8 mouse cellular contexts compared by ENCODE assay signal in the genomic region with DNA sequence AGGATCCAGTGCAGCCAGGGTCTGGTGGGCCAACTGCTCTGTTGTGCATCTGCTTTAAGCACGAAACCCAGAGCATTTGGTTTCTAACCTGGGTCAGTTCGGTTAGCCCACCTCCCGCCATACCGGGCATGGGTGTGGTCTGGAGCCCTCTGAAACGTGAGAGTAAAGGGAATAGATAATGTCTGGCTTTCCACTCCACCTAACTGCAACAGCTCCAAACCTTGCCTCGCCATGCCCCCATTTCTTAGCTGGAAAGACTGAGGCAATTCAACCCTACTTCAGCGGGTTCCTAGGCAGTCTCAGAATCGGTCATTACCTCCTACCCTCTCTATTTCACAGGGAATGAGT. TPM values are rescaled to one million over a fixed set of nuclear protein-coding genes. Genes with fewer than 3 reads are reported as not detected.
DNase-seq lines count a peak whose midpoint lies in the region; ATAC-seq and TF ChIP-seq lines count a peak whose summit lies in the region.

No protein-coding gene starts in this region.

- peak overlapping the region; percentile 60 for H3K4me2 ChIP-seq in embryonic facial prominence, embryonic 14.5 days (ENCODE audit: low read depth, low read length)
- peak overlapping the region; percentile 77 for H3K4me2 ChIP-seq in neural tube, embryonic 12.5 days (replicated peaks)

- H3K9me3 ChIP-seq in embryonic facial prominence, embryonic 14.5 days (ENCODE audit: control insufficient read depth, low read length): no peaks in the 10 kb centered on the region
- no peaks in the 10 kb centered on the region for H3K9me3 ChIP-seq in limb, embryonic 10.5 days (replicated peaks)
- no peaks in the 10 kb centered on the region for H3K9me3 ChIP-seq in neural tube, embryonic 12.5 days

- no peak for ATAC-seq in embryonic facial prominence, embryonic 14.5 days (ENCODE audit: low read depth)
- ATAC-seq in neural tube, embryonic 12.5 days (ENCODE audit: low FRiP score, low read depth): no peak

- H3K36me3 ChIP-seq in embryonic facial prominence, embryonic 14.5 days (ENCODE audit: control insufficient read depth, insufficient read depth, low read length): peaks cover 7% of the 10 kb centered on the region; the same call in 1 of the 2 replicates
- H3K36me3 ChIP-seq in limb, embryonic 10.5 days: peaks cover 16% of the 10 kb centered on the region
- H3K36me3 ChIP-seq in neural tube, embryonic 12.5 days: peaks cover 6% of the 10 kb centered on the region; the same call in 1 of the 2 replicates

- peak overlapping the region; percentile 70 for H3K9ac ChIP-seq in embryonic facial prominence, embryonic 14.5 days (ENCODE audit: low read depth, low read length)
- H3K9ac ChIP-seq in neural tube, embryonic 12.5 days: peak overlapping the region; percentile 68

- DNase-seq in left cerebral cortex, adult 2 months (ENCODE audit: extremely low spot score in 1 of 2, low spot score in 2 of 2): no peak
- DNase-seq in left cerebral cortex, postnatal 4 days: no peak
- no peak for DNase-seq in embryonic facial prominence, embryonic 14.5 days (ENCODE audit: low spot score)
- DNase-seq in limb, embryonic 10.5 days (ENCODE audit: low spot score): no peak
- DNase-seq in cerebellum, adult 8-10 months: no peak
- no peak for DNase-seq in MN1 (ENCODE audit: low spot score)
- DNase-seq in testis, postnatal 10 days (ENCODE audit: low spot score): no peak

- no peaks in the 10 kb centered on the region for H3K27me3 ChIP-seq in embryonic facial prominence, embryonic 14.5 days (replicated peaks; ENCODE audit: control insufficient read depth, insufficient read depth, low read length)
- H3K27me3 ChIP-seq in limb, embryonic 10.5 days (ENCODE audit: low read depth, poor library complexity, severe bottlenecking): no peaks in the 10 kb centered on the region
- no peaks in the 10 kb centered on the region for H3K27me3 ChIP-seq in neural tube, embryonic 12.5 days (replicated peaks)

- peak overlapping the region; percentile 77 for H3K27ac ChIP-seq in left cerebral cortex, adult 2 months
- H3K27ac ChIP-seq in embryonic facial prominence, embryonic 14.5 days (replicated peaks; ENCODE audit: low read depth, low read length): no peak overlapping the region
- peak overlapping the region; percentile 80 for H3K27ac ChIP-seq in limb, embryonic 10.5 days
- no peak overlapping the region for H3K27ac ChIP-seq in neural tube, embryonic 12.5 days

- H3K4me1 ChIP-seq in embryonic facial prominence, embryonic 14.5 days (ENCODE audit: control insufficient read depth, insufficient read depth, low read length): peaks cover 7% of the 10 kb centered on the region; the same call in 1 of the 2 replicates
- H3K4me1 ChIP-seq in limb, embryonic 10.5 days: peaks cover 14% of the 10 kb centered on the region
- H3K4me1 ChIP-seq in neural tube, embryonic 12.5 days: peaks cover 6% of the 10 kb centered on the region

- TF ChIP-seq CTCF in left cerebral cortex, adult 2 months (IDR thresholded peaks at IDR 0.05): no peak

- peak overlapping the region; percentile 93 for H3K4me3 ChIP-seq in left cerebral cortex, adult 2 months
- peak overlapping the region; percentile 71 for H3K4me3 ChIP-seq in embryonic facial prominence, embryonic 14.5 days (ENCODE audit: low read depth, low read length)
- peak overlapping the region; percentile 75 for H3K4me3 ChIP-seq in limb, embryonic 10.5 days
- peak overlapping the region; percentile 71 for H3K4me3 ChIP-seq in neural tube, embryonic 12.5 days

- 24% methylated on average over 7 of the region's 8 CpGs for WGBS in embryonic facial prominence, embryonic 14.5 days
- 22% methylated on average over 8 of the region's 8 CpGs for WGBS in limb, embryonic 10.5 days
- 19% methylated on average over 8 of the region's 8 CpGs for WGBS in neural tube, embryonic 12.5 days

- intact Hi-C loops in left cerebral cortex, adult 2 months (cut with DNase I): no loop called here
- intact Hi-C loops in left cerebral cortex, postnatal 4 days (cut with DNase I): no loop called here

RNA-seq across cellular contexts. Expression of a gene that starts 0.4 kb away (rescaled TPM):
- 10 to 100 TPM; 24.4 to 24.8 TPM for total RNA-seq in left cerebral cortex, adult 2 months (2021)
- total RNA-seq in left cerebral cortex, postnatal 4 days (2021): 10 to 100 TPM; 20.7 to 21.8 TPM
- 6.8 and 7.2 TPM in 2 replicates for polyA plus RNA-seq in embryonic facial prominence, embryonic 14.5 days (2014; fragmentation: Nextera tagmentation; extraction: Ambion mirVana)
- 10.8 and 13.4 TPM in 2 replicates for polyA plus RNA-seq in limb, embryonic 10.5 days (2016; fragmentation: Nextera tagmentation; extraction: Ambion mirVana)
- 17.6 and 18.4 TPM in 2 replicates for polyA plus RNA-seq in neural tube, embryonic 12.5 days (2016; fragmentation: Nextera tagmentation; extraction: Ambion mirVana)

RNA-seq across cellular contexts. Expression of a gene that starts 13.9 kb away (rescaled TPM):
- under 1 TPM in 1 of 2 experiments, not detected in 1; 0.41 TPM for total RNA-seq in left cerebral cortex, adult 2 months (2021)
- total RNA-seq in left cerebral cortex, postnatal 4 days (2021): not detected
- polyA plus RNA-seq in embryonic facial prominence, embryonic 14.5 days (2014; fragmentation: Nextera tagmentation; extraction: Ambion mirVana): 14.9 and 20.0 TPM in 2 replicates
- 5.6 and 7.3 TPM in 2 replicates for polyA plus RNA-seq in limb, embryonic 10.5 days (2016; fragmentation: Nextera tagmentation; extraction: Ambion mirVana)
- polyA plus RNA-seq in neural tube, embryonic 12.5 days (2016; fragmentation: Nextera tagmentation; extraction: Ambion mirVana): 1.1 and 1.6 TPM in 2 replicates

RNA-seq across cellular contexts. Expression of a gene that starts 18.0 kb away (rescaled TPM):
- total RNA-seq in left cerebral cortex, adult 2 months (2021): 10 to 100 TPM; 24.9 to 26.5 TPM
- 10 to 100 TPM; 34.6 to 35.0 TPM for total RNA-seq in left cerebral cortex, postnatal 4 days (2021)
- polyA plus RNA-seq in embryonic facial prominence, embryonic 14.5 days (2014; fragmentation: Nextera tagmentation; extraction: Ambion mirVana): 46.9 and 51.6 TPM in 2 replicates
- 85.3 and 94.5 TPM in 2 replicates for polyA plus RNA-seq in limb, embryonic 10.5 days (2016; fragmentation: Nextera tagmentation; extraction: Ambion mirVana)
- 71.2 and 73.9 TPM in 2 replicates for polyA plus RNA-seq in neural tube, embryonic 12.5 days (2016; fragmentation: Nextera tagmentation; extraction: Ambion mirVana)

Comparison
In these comparisons a context has a peak if more than half of its experiments do, and no peak if none do; other contexts are left out.
1. H3K27ac ChIP-seq: peak in left cerebral cortex, adult 2 months (single experiment) and limb, embryonic 10.5 days (single experiment); none in embryonic facial prominence, embryonic 14.5 days (single experiment) and neural tube, embryonic 12.5 days (single experiment).
2. Peak in every context shown above with its lines, with median percentiles within 50 percentile points of each other: H3K4me3 ChIP-seq.